Mouse (Mus musculus): ENCODE measurements around the gene Pgc.

Pgc gene

DNA sequence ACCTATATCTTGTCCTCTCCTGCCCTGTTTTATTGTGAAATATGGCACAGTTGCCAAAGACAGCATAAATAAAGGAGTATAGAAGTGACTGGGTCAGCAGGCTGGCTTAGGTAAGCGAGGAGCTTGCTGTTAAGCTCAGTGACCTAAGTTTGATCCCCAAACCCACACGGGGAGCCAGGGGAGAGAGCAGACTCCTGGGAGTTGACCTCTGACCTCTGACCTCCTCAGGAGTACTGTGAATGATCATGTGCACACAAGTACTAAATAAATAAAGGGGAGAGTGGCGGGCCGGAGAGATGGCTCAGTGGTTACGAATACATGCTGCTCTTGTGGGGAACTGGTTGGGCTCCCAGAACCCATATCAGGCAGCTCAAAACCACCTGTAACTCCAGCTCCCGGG lies 23.5 kb downstream of the Pgc start:
- DNase-seq (ENCODE audit: low read depth, low spot score), result no peak

DNA sequence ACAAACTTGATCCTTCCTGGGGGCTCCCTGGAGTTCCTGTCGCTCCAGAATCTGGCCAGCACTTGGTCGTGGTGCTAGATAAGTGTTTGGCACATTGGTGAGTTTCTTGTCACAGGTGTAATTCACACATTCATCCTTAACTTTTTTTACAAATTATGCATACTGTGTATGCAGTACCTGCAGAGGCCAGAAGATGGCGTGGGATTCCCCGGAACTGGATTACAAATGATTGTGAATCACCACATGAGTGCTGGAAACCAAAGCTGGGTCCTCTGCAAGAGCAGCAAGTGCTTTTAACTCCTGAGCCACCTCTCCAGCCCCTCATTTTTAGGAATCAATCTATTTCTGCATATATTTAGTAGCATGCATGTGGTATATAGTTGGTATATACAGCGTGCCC lies 25.2 kb downstream of the Pgc start:
- DNase-seq (ENCODE audit: low read depth, low spot score), result no peak

DNA sequence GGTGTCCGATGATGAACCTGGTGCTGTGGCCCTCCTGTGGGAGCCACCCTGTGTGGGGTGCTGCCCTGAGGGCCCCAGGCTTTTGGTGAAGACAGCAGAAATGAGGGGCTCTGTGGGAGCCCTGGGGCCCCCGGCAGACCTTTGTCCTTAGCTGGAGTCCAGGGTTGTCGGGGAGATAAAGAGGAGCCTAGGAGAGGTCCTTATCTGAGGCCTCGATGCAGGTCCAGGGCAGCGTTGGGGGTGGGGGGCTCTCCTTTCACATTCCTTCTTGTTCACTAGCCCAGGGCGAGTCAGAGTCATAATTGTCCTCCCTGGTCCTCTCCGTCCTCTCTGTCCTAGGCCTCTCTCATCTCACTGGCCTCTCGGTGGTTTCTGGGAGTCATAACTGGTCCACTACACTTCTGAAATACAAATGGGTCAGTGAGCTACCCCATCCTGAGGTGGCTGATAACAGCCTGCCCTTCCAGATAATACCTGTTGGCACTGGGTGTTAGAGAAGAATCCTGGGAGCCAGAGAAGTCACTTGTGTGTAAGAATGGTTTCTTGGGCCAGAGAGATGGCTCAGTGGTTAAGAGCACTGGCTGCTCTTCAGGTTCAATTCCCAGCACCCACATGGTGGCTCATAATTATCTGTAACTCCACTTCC lies 26.6 kb downstream of the Pgc start:
- no peak for DNase-seq (ENCODE audit: low read depth, low spot score)

DNA sequence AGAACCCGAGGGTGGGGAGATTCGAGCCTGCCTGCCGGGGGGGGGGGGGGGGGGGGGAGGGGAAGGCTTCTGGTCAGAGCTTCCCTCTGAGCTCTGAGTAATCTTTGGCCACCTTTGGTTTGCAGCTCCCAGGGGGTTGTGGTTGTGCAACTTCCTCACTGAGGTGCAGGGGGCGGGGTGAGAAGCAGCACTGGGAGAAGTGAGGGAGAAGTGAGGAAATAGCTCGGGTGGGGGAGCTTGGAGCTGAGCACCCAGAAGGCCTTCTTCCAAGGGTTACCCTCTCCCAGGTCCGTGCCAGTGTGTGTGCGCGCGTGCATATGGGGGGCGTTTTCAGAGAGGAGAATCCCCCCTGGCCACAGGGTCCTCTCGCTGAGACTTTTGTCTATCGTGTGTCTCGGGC lies 27.6 kb downstream of the Pgc start:
- DNase-seq (ENCODE audit: low read depth, low spot score), result no peak

DNA sequence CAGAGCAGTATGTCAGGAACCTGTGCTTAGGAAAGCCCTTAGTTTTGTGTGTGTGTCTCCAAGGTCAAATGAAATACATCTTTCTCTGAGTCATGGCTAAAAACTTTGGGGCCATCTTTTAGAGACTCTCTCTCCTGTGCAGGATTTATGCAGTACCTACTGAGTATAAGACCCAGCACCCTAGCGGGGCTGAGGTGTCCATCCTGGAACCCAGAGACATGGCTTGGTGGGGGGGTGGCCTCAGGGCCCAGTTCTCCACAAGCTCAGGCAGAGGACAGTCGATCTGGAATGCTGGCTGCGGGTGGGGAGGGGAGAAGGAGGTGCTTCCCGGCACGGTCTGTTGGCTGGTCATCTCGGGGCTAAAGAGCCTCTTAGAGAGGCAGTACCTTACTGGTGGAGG lies 29.7 kb downstream of the Pgc start:
- DNase-seq (ENCODE audit: low read depth, low spot score), result no peak

GRCm38 (mm10) chr17:47757056-47757610 lies 30.5 kb downstream of the Pgc start:
- no peak for DNase-seq (ENCODE audit: low read depth, low spot score)

DNA sequence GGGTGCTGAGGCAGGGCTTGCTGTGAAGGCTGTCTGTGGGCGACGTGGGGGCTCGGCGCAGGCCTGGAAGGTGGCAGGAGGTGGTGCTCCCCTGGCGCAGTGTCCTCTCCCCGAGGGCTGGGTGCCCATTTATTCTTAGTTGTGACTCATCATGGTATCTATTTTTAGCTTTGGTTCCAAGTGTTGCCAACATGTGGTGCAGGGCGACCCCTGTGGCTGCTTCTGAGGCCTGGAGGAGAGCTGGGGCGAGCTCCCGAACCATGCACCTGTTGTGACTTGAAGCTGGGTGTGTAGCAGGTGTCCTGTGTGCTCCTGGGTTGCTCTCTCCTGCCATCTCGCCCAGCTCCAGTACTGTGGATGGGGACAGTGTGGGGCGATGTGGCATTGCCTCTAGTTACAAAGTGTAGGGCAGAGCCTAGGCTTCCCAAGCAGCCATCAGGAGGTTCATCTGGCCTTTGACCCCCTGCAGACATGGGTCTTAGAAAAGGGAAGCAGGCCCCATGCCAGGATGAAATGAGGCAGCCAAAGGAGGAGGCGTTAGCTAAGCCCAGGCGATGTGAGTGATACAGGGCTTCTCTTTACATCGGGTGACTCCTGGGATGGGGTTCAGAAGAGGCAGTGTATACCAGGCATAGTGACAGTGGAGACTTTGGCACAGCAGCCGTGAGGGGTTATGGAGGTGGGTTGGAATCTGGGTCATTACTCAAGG lies 33.2 kb downstream of the Pgc start:
- no peak for DNase-seq (ENCODE audit: low read depth, low spot score)

- no peak for DNase-seq (ENCODE audit: low read depth, low spot score)
These were observed 35.4 kb downstream of the Pgc start for GRCm38 (mm10) chr17:47762028-47762427.

DNA sequence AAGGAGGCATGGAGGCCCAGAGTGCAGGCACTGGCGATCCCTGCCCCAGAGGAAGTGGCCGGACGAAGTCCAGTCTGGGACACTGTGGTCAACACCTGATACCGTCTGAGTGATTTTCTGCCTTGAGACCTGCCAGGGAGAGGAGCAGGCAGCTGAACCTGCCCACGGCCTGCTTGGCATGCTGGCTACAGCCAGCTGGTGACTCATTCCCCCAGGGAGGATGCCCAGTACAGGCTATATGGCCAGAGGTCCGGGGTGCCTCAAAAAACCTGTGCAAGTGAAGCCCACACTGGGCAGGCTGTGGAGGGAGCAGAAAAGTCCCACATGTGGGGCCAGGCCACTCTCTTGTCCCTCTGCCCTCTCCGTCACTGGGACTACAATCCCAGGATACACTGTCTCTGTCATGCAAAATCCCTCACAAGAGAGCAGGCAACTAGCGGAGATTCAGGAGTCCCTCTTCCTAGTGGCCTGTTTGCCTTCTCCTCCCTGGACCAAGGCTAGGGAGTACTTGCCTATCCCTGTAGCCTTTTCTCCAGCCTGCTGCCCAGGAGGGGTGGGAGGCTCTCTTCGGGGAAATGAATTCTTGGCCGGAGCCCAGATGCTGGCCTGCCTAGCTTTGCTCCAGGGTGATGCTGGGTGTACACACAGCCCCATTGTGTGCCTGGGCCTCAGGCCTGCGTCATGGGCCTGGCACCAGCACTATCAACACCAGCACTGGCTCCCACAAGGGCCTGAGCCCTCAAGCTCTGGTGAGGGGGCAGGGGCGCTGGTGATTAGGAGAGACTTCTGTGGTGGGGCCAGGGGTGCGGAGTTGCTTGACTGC lies 36.1 kb downstream of the Pgc start:
- DNase-seq (ENCODE audit: low read depth, low spot score), result no peak

GRCm38 (mm10) chr17:47765986-47766385 lies 39.3 kb downstream of the Pgc start:
- DNase-seq (ENCODE audit: low read depth, low spot score), result no peak

GRCm38 (mm10) chr17:47766407-47767043 lies 39.9 kb downstream of the Pgc start:
- DNase-seq (ENCODE audit: low read depth, low spot score), result no peak

GRCm38 (mm10) chr17:47767081-47767455 lies 40.4 kb downstream of the Pgc start:
- DNase-seq (ENCODE audit: low read depth, low spot score), result no peak

GRCm38 (mm10) chr17:47767456-47768141 lies 41.0 kb downstream of the Pgc start:
- DNase-seq (ENCODE audit: low read depth, low spot score), result no peak

DNA sequence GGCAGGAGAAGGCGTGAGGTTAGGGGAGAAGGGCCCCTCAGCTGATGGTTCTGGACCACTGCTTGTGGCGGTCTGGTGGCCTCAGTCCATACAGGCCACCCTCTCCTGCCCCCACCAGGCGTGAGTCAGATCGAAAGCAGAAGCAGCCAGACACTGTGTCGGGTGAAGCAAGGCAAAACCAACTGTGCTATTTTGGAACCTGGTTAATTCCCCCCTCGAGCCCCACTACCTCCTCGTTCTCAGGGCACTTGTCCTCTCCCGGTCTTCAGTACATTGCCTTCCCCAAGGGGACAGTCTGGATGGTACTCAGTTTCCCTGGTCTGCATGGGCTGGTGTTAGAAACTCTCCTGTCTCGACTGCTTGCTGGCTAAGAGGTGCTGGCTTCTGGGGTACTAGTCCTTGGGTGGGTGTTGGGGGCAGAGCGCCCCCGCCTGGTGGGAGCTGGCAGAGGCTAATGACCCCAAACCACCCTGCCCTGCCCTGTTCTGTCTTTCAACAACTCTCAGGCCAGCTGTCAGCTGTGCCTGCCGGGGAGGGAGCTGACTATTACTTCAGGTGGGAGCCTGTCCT lies 42.1 kb downstream of the Pgc start:
- DNase-seq (ENCODE audit: low read depth, low spot score), result no peak

GRCm38 (mm10) chr17:47769389-47770299 lies 43.0 kb downstream of the Pgc start:
- DNase-seq (ENCODE audit: low read depth, low spot score), result no peak

DNA sequence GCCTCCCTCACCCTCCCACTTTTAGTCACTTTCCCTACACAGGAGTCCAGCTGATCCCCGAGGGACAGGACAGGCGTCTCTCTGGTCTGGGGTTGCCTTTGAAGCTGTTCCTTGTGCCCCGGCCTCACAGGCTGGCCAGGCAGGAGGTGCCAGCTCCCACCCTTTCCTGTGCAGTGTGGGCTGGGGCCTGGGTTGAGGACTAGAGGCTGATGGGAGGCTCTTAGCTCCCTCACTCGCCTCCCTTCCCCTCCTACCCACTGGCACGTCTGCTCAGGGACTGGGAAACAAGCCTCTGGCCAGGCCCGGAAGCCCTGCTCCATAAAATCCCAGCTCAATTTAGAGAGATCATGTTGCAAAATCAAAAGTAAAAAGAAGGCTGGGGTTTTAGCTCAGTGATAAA lies 47.0 kb downstream of the Pgc start:
- no peak for DNase-seq (ENCODE audit: low read depth, low spot score)

- no peak for DNase-seq (ENCODE audit: low read depth, low spot score)
These were observed 50.5 kb downstream of the Pgc start for GRCm38 (mm10) chr17:47777141-47777540.

DNA sequence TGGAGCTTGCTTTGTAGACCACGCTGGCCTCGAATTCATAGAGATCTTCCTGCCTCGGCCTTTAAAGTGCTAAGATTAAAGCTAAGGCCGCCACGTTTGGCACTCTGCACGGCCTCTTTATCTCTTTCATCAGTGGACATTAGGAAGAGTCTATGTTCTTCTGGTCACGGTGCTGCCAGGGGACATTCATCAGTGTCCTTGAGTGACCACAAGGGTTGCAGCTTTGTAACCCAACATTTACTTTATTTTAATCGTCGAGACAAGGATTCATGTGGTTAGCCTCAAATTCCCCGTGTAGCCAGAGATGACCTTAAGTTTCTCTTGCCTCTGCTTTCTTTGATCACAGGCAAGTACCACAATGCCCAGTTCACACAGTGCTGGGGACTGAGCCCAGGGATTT lies 53.8 kb downstream of the Pgc start:
- no peak for DNase-seq (ENCODE audit: low read depth, low spot score)

GRCm38 (mm10) chr17:47782486-47782885 lies 55.8 kb downstream of the Pgc start:
- no peak for DNase-seq (ENCODE audit: low read depth, low spot score)
